Mouse (Mus musculus): ENCODE data around the gene Kifap3.

- TF ChIP-seq POLR2A (IDR thresholded peaks at IDR 0.05; ENCODE audit: low read depth, low read length), result no peak
- no peak for TF ChIP-seq CTCF (conservative IDR thresholded peaks at IDR 0.05; ENCODE audit: insufficient read depth, insufficient read length, low read depth, low read length)
Measured at GRCm38 (mm10) chr1:163934591-163934990, 155.2 kb downstream of the Kifap3 start.

Data from kidney, adult 2 months (tissue).